Mouse (Mus musculus) heart, adult 10 weeks (tissue): Measurements from ENCODE around the gene Ntmt1. TPM values are rescaled to one million over a fixed set of nuclear protein-coding genes. Genes with fewer than 3 reads are reported as not detected.

Experiments
- polyA plus RNA-seq: library from polyadenylated mRNA; stranded (reverse); fragments of 350-450 nt; fragmentation: Illumina TruSeq; extraction: RNeasy Lipid Tissue Mini Kit (QIAGEN cat#74804); gene quantifications from one replicate; pipeline ENCODE4 v1.2.3, GENCODE M21; 2014; ENCODE audit warnings: low read depth, low replicate concordance

The Ntmt1 gene
- 24.4 TPM for polyA plus RNA-seq

GRCm38 (mm10) chr2:30807648-30808295 lies at the start of gene Ntmt1:
Gene Ntmt1, plus strand, starts transcription at chr2:30807826.

DNA sequence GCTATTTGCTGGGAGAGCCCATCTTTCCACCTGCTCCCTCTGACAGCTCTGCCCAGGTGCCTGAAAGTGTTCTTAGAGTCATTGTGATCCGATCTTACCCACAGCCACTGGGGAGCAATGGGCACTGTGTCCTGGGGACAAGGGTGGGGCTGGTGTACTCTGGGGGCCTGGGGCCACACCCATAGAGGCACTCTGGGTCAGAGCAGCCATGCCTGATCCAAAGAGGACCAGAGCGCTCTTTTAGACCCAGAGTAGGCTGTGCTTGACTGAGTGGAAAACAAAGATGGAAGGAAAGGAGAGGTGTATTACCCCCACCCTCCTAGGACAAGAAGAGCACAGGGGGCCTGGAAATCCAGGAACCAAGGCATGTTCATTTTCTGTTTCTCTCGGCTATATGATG lies 4.0 kb upstream of the Ntmt1 start, which contains the start of gene 1700001O22Rik:
Gene 1700001O22Rik, minus strand, starts transcription at position 58 of the 400 bp plus-strand sequence.

GRCm38 (mm10) chr2:30830283-30830795 lies 22.7 kb downstream of the Ntmt1 start, which contains the start of gene Asb6:
Gene Asb6, minus strand, starts transcription at chr2:30830333.

GRCm38 (mm10) chr2:30834373-30835022 lies 26.9 kb downstream of the Ntmt1 start, which contains the start of gene Prrx2:
Gene Prrx2, plus strand, starts transcription at chr2:30834972.

Other genes with a start within 250 kb of the Ntmt1 start
- 1.0 TPM for gene Cstad, start 212.8 kb upstream of the Ntmt1 start, polyA plus RNA-seq
- gene 1700001O22Rik, start 4.2 kb upstream of the Ntmt1 start, polyA plus RNA-seq, result 0.94 TPM
- gene Asb6, start 22.5 kb downstream of the Ntmt1 start, polyA plus RNA-seq, result 8.7 TPM
- 1.5 TPM for gene Prrx2, start 27.1 kb downstream of the Ntmt1 start, polyA plus RNA-seq
- gene Ptges, start 122.0 kb downstream of the Ntmt1 start, polyA plus RNA-seq, result 2.0 TPM
- gene Tor1b, start 145.1 kb downstream of the Ntmt1 start, polyA plus RNA-seq, result 28.6 TPM
- 17.3 TPM for gene Tor1a, start 160.1 kb downstream of the Ntmt1 start, polyA plus RNA-seq
- gene BC005624, start 174.4 kb downstream of the Ntmt1 start, polyA plus RNA-seq, result 32.4 TPM
- 39.1 TPM for gene Usp20, start 174.5 kb downstream of the Ntmt1 start, polyA plus RNA-seq